In genomic region chr7:126665269-126665668, GRCm38 (mm10) we compare ENCODE assay signal across 12 mouse cellular contexts. TPM values are rescaled to one million over a fixed set of nuclear protein-coding genes. Genes with fewer than 3 reads are reported as not detected.
DNase-seq lines count a peak whose midpoint lies in the region; ATAC-seq and TF ChIP-seq lines count a peak whose summit lies in the region.
"Had no signal": no experiment of that assay in that cellular context is flagged by ENCODE, and none has a peak within 500 bp of the region (broad histone marks: within the 10 kb centered on the region; RNA-seq: fewer than 3 reads in every experiment).

No protein-coding gene starts in this region.

- H3K4me2 ChIP-seq in heart, embryonic 11.5 days, result no peak overlapping the region
- no peak overlapping the region for H3K4me2 ChIP-seq in lung, postnatal 0 days (replicated peaks; ENCODE audit: low read depth, low read length)
- H3K4me2 ChIP-seq: forebrain, embryonic 12.5 days; limb, embryonic 15.5 days; lung, embryonic 14.5 days had no signal

- H3K4me1 ChIP-seq in heart, embryonic 11.5 days (ENCODE audit: control insufficient read depth, insufficient read depth, low read length), result no peaks in the 10 kb centered on the region
- H3K4me1 ChIP-seq in lung, postnatal 0 days (ENCODE audit: insufficient read depth, low read depth, low read length), result peaks cover 5% of the 10 kb centered on the region; the same call in 1 of the 2 replicates
- H3K4me1 ChIP-seq: forebrain, embryonic 12.5 days; limb, embryonic 15.5 days; midbrain, embryonic 10.5 days had no signal

- H3K4me3 ChIP-seq in heart, embryonic 11.5 days (ENCODE audit: low read depth, low read length), result no peak overlapping the region
- H3K4me3 ChIP-seq in lung, postnatal 0 days (ENCODE audit: low read depth, low read length), result no peak overlapping the region
- H3K4me3 ChIP-seq: forebrain, embryonic 12.5 days; limb, embryonic 15.5 days; midbrain, embryonic 10.5 days had no signal

- DNase-seq in heart, adult 9 months (ENCODE audit: low spot score in 2 of 2), result peak; percentile 28 to 43
- DNase-seq in lung, postnatal 10 days, result peak; percentile 65
- no peak for DNase-seq in lung, postnatal 0 days (ENCODE audit: low spot score)
- DNase-seq in adrenal gland, postnatal 36 days, result peak; percentile 32 to 45
- peak; percentile 37 to 42 for DNase-seq in lung, postnatal 4 days
- DNase-seq in embryo, embryonic 11 days, result no peak
- DNase-seq: cerebellum, adult 11 months; lung, embryonic 14.5 days had no signal

- no peak overlapping the region for H3K9ac ChIP-seq in heart, embryonic 11.5 days (ENCODE audit: low read depth, low read length)
- H3K9ac ChIP-seq in lung, postnatal 0 days (replicated peaks; ENCODE audit: low read depth), result no peak overlapping the region
- H3K9ac ChIP-seq: forebrain, embryonic 12.5 days; limb, embryonic 15.5 days; lung, embryonic 14.5 days had no signal

- H3K9me3 ChIP-seq in heart, embryonic 11.5 days (replicated peaks; ENCODE audit: control insufficient read depth, low read length), result no peaks in the 10 kb centered on the region
- H3K9me3 ChIP-seq in lung, postnatal 0 days (ENCODE audit: low read length), result no peaks in the 10 kb centered on the region
- H3K9me3 ChIP-seq: forebrain, embryonic 12.5 days; limb, embryonic 15.5 days; midbrain, embryonic 10.5 days had no signal

- H3K36me3 ChIP-seq in heart, embryonic 11.5 days (ENCODE audit: control insufficient read depth, insufficient read depth, low read length), result no peaks in the 10 kb centered on the region
- H3K36me3 ChIP-seq in lung, postnatal 0 days (ENCODE audit: insufficient read depth, low read length), result no peaks in the 10 kb centered on the region

- ATAC-seq in heart, embryonic 11.5 days (replicated peaks; ENCODE audit: insufficient number of reproducible peaks, low FRiP score, low TSS enrichment), result no peak
- ATAC-seq in lung, postnatal 0 days, result no peak

- H3K27ac ChIP-seq in heart, embryonic 11.5 days (ENCODE audit: low read depth, low read length), result no peak overlapping the region
- no peak overlapping the region for H3K27ac ChIP-seq in lung, postnatal 0 days (ENCODE audit: low read length)
- H3K27ac ChIP-seq: forebrain, embryonic 12.5 days; limb, embryonic 15.5 days; midbrain, embryonic 10.5 days had no signal

- no peak for TF ChIP-seq EP300 in lung, postnatal 0 days (IDR thresholded peaks at IDR 0.05)

- no peaks in the 10 kb centered on the region for H3K27me3 ChIP-seq in heart, embryonic 11.5 days (ENCODE audit: control insufficient read depth, insufficient read depth, low read length)
- H3K27me3 ChIP-seq in lung, postnatal 0 days (replicated peaks; ENCODE audit: insufficient read depth, low read length), result no peaks in the 10 kb centered on the region
- H3K27me3 ChIP-seq: forebrain, embryonic 12.5 days; limb, embryonic 15.5 days had no signal

- 95% methylated on average over 3 of the region's 3 CpGs for WGBS in heart, embryonic 11.5 days (ENCODE audit: insufficient replicate concordance)
- WGBS in lung, postnatal 0 days, result 89% methylated on average over 3 of the region's 3 CpGs

- TF ChIP-seq CTCF in lung, postnatal 0 days (IDR thresholded peaks at IDR 0.05), result no peak

RNA-seq across cellular contexts. Expression of gene Sult1a1, which starts 11.0 kb away (rescaled TPM):
- polyA plus RNA-seq in heart, embryonic 11.5 days (2014; fragmentation: Nextera tagmentation; extraction: Ambion mirVana), result 2.4 and 2.5 TPM in 2 replicates
- 57.1 and 58.4 TPM in 2 replicates for polyA plus RNA-seq in lung, postnatal 0 days (2015; fragmentation: Nextera tagmentation; extraction: Ambion mirVana)
- total RNA-seq in adrenal gland, postnatal 36 days (2021), result 10 to 100 TPM; 34.1 to 52.7 TPM
- polyA plus RNA-seq: midbrain, embryonic 10.5 days had no signal

RNA-seq across cellular contexts. Expression of gene Sgf29, which starts 16.2 kb away (rescaled TPM):
- 24.7 and 28.9 TPM in 2 replicates for polyA plus RNA-seq in heart, embryonic 11.5 days (2014; fragmentation: Nextera tagmentation; extraction: Ambion mirVana)
- polyA plus RNA-seq in lung, postnatal 0 days (2015; fragmentation: Nextera tagmentation; extraction: Ambion mirVana), result 42.9 and 49.5 TPM in 2 replicates
- 10 to 100 TPM; 39.0 to 41.7 TPM for total RNA-seq in adrenal gland, postnatal 36 days (2021)

RNA-seq across cellular contexts. Expression of gene Bola2, which starts 29.9 kb away (rescaled TPM):
- polyA plus RNA-seq in heart, embryonic 11.5 days (2014; fragmentation: Nextera tagmentation; extraction: Ambion mirVana), result 120 and 126 TPM in 2 replicates
- 76.1 and 77.4 TPM in 2 replicates for polyA plus RNA-seq in lung, postnatal 0 days (2015; fragmentation: Nextera tagmentation; extraction: Ambion mirVana)
- 10 to 100 TPM; 94.8 to 98.1 TPM for total RNA-seq in adrenal gland, postnatal 36 days (2021)

RNA-seq across cellular contexts. Expression of gene Slx1b, which starts 30.3 kb away (rescaled TPM):
- 6.1 and 6.7 TPM in 2 replicates for polyA plus RNA-seq in heart, embryonic 11.5 days (2014; fragmentation: Nextera tagmentation; extraction: Ambion mirVana)
- polyA plus RNA-seq in lung, postnatal 0 days (2015; fragmentation: Nextera tagmentation; extraction: Ambion mirVana), result 9.2 and 10.4 TPM in 2 replicates
- total RNA-seq in adrenal gland, postnatal 36 days (2021), result 10 to 100 TPM in 1 of 2 experiments, 1 to 10 TPM in 1; 8.7 to 14.8 TPM

RNA-seq across cellular contexts. Expression of gene Nupr1, which starts 34.6 kb away (rescaled TPM):
- 1.2 and 2.8 TPM in 2 replicates for polyA plus RNA-seq in heart, embryonic 11.5 days (2014; fragmentation: Nextera tagmentation; extraction: Ambion mirVana)
- 266 and 308 TPM in 2 replicates for polyA plus RNA-seq in lung, postnatal 0 days (2015; fragmentation: Nextera tagmentation; extraction: Ambion mirVana)
- 10 to 100 TPM; 20.8 to 27.0 TPM for total RNA-seq in adrenal gland, postnatal 36 days (2021)

Comparison
In these comparisons a context has a peak if more than half of its experiments do, and no peak if none do; other contexts are left out.
1. DNase-seq: peak in heart, adult 9 months (2 of 2), lung, postnatal 10 days (single experiment), adrenal gland, postnatal 36 days (2 of 2) and lung, postnatal 4 days (2 of 2); none in lung, postnatal 0 days (single experiment) and embryo, embryonic 11 days (single experiment).
2. RNA of gene Sult1a1, which starts 11.0 kb away (polyA plus RNA-seq): 57.1 to 58.4 TPM in lung, postnatal 0 days; 2.4 to 2.5 TPM in heart, embryonic 11.5 days; every median in the first group is over 10 times any median in the second.